Mouse (Mus musculus) brain, embryonic 14.5 days (tissue): ENCODE data around the gene Cnot10.

Experiments
- CTCF ChIP-seq: fragments of 200-500 bp; IDR thresholded peaks from 2 replicates; pipeline ENCODE4 v1.5.1; 2012; ENCODE audit warnings: inconsistent platforms, mild to moderate bottlenecking, moderate library complexity, borderline replicate concordance; ENCODE audit not compliant: insufficient read depth, insufficient read length; ENCODE audit errors: extremely low read depth
- POLR2A ChIP-seq: fragments of 200-500 bp; IDR thresholded peaks from 2 replicates; pipeline ENCODE4 v1.6.1; 2012; ENCODE audit warnings: mild to moderate bottlenecking, inconsistent platforms, borderline replicate concordance; ENCODE audit not compliant: poor library complexity, insufficient read depth, insufficient read length, severe bottlenecking; ENCODE audit errors: extremely low read depth

GRCm38 (mm10) chr9:114621149-114621548 lies 18.8 kb downstream of the Cnot10 start:
- TF ChIP-seq CTCF (no peak), POLR2A (no peak)
